8 mouse cellular contexts compared by ENCODE assay signal in the genomic region with DNA sequence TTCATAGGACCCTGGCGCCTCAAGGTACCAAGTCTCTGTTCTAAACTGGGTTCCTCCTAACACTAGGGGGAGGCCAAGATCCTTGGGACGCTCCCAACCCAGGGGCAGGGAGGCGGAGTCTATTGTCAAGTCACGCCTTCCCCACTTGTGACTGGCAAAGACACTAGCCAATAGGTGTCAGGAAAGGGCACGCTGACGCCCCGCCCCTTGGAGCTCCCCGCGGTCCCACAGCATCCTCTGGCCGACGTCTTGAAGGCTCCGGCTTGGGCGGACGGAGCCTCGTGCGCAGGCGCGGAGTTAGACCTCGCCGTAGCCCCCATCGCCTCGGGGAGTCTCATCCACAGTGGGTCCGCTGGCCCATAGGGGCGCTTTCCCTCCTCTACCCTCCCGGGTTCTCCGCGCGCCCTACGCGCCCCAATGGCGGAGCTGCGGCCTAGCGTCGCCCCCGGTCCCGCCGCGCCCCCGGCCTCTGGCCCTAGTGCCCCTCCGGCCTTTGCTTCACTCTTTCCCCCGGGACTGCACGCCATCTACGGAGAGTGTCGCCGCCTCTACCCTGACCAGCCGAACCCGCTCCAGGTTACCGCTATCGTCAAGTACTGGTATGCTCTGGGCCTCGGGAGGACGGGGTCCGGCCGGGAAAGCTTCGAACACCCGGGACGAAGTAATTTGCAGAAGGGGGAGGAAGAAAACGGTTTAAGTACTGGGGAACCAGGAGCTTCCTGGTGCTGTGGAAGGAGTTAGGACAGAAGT. TPM values are rescaled to one million over a fixed set of nuclear protein-coding genes. Genes with fewer than 3 reads are reported as not detected.
DNase-seq lines count a peak whose midpoint lies in the region; ATAC-seq lines count a peak whose summit lies in the region.

A gene (plus strand): TSS at position 211 of the 750 bp plus-strand sequence.

- H3K9ac ChIP-seq in hindbrain, embryonic 12.5 days: peak within 1 kb of the TSS; percentile 85

- peak within 1 kb of the TSS; percentile 86 for H3K4me3 ChIP-seq in hindbrain, embryonic 12.5 days

- peak within 1 kb of the TSS; percentile 86 for H3K4me2 ChIP-seq in hindbrain, embryonic 12.5 days (replicated peaks)

- H3K9me3 ChIP-seq in hindbrain, embryonic 12.5 days (replicated peaks): no peaks in the 10 kb centered on the region

- H3K27me3 ChIP-seq in hindbrain, embryonic 12.5 days: no peaks in the 10 kb centered on the region

- WGBS in hindbrain, embryonic 12.5 days: under 1% methylated on average over 57 of the region's 57 CpGs

- H3K4me1 ChIP-seq in hindbrain, embryonic 12.5 days: peaks cover 42% of the 10 kb centered on the region

- peak; percentile 99 for DNase-seq in Muller cell, postnatal 12 days (ENCODE audit: inconsistent ontology term)
- DNase-seq in cerebellum, adult 9-11 months: peak; percentile 99
- peak; percentile 97 to 98 for DNase-seq in frontal cortex, postnatal 10 days (ENCODE audit: low spot score in 2 of 2)
- DNase-seq in layer of hippocampus, postnatal 14 days (ENCODE audit: low spot score in 2 of 2): peak; percentile 97 to 99
- DNase-seq in lung, postnatal 14 days: peak; percentile 99
- DNase-seq in retina, adult 2 months (ENCODE audit: low read depth, low spot score): peak; percentile 97
- DNase-seq in thymus, postnatal 36 days: peak; percentile 98

- peaks cover 9% of the 10 kb centered on the region for H3K36me3 ChIP-seq in hindbrain, embryonic 12.5 days

- ATAC-seq in hindbrain, embryonic 12.5 days (ENCODE audit: low FRiP score): peak; percentile 90

- peak within 1 kb of the TSS; percentile 87 for H3K27ac ChIP-seq in hindbrain, embryonic 12.5 days

RNA-seq across cellular contexts. Expression of the gene that starts here (rescaled TPM):
- 37.7 and 39.3 TPM in 2 replicates for polyA plus RNA-seq in hindbrain, embryonic 12.5 days (2016; fragmentation: Nextera tagmentation; extraction: Ambion mirVana)
- 10 to 100 TPM; 21.1 to 23.8 TPM for total RNA-seq in layer of hippocampus, postnatal 14 days (2021)

Comparison
In these comparisons a context has a peak if more than half of its experiments do, and no peak if none do; other contexts are left out.
1. Peak in every context shown above with its lines: DNase-seq, ATAC-seq, H3K4me3 ChIP-seq and H3K27ac ChIP-seq.